In genomic region chr10:119074887-119075286, GRCm38 (mm10) we compare ENCODE assay signal across 19 mouse cellular contexts.
DNase-seq lines count a peak whose midpoint lies in the region; ATAC-seq and TF ChIP-seq lines count a peak whose summit lies in the region.
"Had no signal": no experiment of that assay in that cellular context is flagged by ENCODE, and none has a peak within 500 bp of the region (broad histone marks: within the 10 kb centered on the region; RNA-seq: fewer than 3 reads in every experiment).

No protein-coding gene starts in this region.

- no peak for ATAC-seq in kidney, postnatal 0 days (replicated peaks; ENCODE audit: low FRiP score, low read depth)
- ATAC-seq in kidney, embryonic 14.5 days (ENCODE audit: low FRiP score, low TSS enrichment), result no peak
- no peak for ATAC-seq in intestine, embryonic 14.5 days (replicated peaks; ENCODE audit: low FRiP score, low TSS enrichment, low read depth)
- ATAC-seq in neural tube, embryonic 12.5 days (ENCODE audit: low FRiP score, low read depth), result no peak
- ATAC-seq in hindbrain, embryonic 13.5 days (ENCODE audit: low FRiP score), result no peak
- ATAC-seq: forebrain, postnatal 0 days; midbrain, embryonic 16.5 days; Patski had no signal

- H3K4me2 ChIP-seq in kidney, postnatal 0 days (ENCODE audit: low read length), result 0 out of 2 replicates have a peak overlapping the region, but pooled peaks have one; percentile 23
- no peak overlapping the region for H3K4me2 ChIP-seq in kidney, embryonic 14.5 days (replicated peaks; ENCODE audit: low read depth, low read length)
- peak overlapping the region; percentile 31 for H3K4me2 ChIP-seq in intestine, embryonic 14.5 days (ENCODE audit: low read length)
- H3K4me2 ChIP-seq in neural tube, embryonic 12.5 days (replicated peaks), result 0 out of 2 replicates have a peak overlapping the region, but pooled peaks have one; percentile 6
- H3K4me2 ChIP-seq in hindbrain, embryonic 13.5 days, result no peak overlapping the region
- H3K4me2 ChIP-seq: liver, embryonic 15.5 days had no signal

- 51% methylated on average over 15 of the region's 15 CpGs for whole genome bisulfite sequencing in kidney, postnatal 0 days
- WGBS in kidney, embryonic 14.5 days, result 61% methylated on average over 15 of the region's 15 CpGs
- WGBS in intestine, embryonic 14.5 days, result 46% methylated on average over 15 of the region's 15 CpGs
- WGBS in neural tube, embryonic 12.5 days, result 80% methylated on average over 15 of the region's 15 CpGs
- 83% methylated on average over 15 of the region's 15 CpGs for whole genome bisulfite sequencing in hindbrain, embryonic 13.5 days

- no peak overlapping the region for H3K9ac ChIP-seq in kidney, postnatal 0 days (ENCODE audit: low read depth, low read length)
- no peak overlapping the region for H3K9ac ChIP-seq in kidney, embryonic 14.5 days (ENCODE audit: low read depth, low read length)
- no peak overlapping the region for H3K9ac ChIP-seq in intestine, embryonic 14.5 days (ENCODE audit: low read length)
- H3K9ac ChIP-seq in neural tube, embryonic 12.5 days, result no peak overlapping the region
- H3K9ac ChIP-seq in hindbrain, embryonic 13.5 days, result no peak overlapping the region
- H3K9ac ChIP-seq: forebrain, postnatal 0 days; liver, embryonic 15.5 days had no signal

- peaks cover 12% of the 10 kb centered on the region; the same call in 1 of the 2 replicates for H3K4me1 ChIP-seq in kidney, postnatal 0 days (replicated peaks; ENCODE audit: insufficient read depth, low read length)
- peaks cover 16% of the 10 kb centered on the region for H3K4me1 ChIP-seq in kidney, embryonic 14.5 days (ENCODE audit: control insufficient read depth, insufficient read depth, low read length)
- peaks cover 18% of the 10 kb centered on the region for H3K4me1 ChIP-seq in intestine, embryonic 14.5 days (replicated peaks; ENCODE audit: control insufficient read depth, insufficient read depth, low read length)
- peaks cover 7% of the 10 kb centered on the region; the same call in 1 of the 2 replicates for H3K4me1 ChIP-seq in neural tube, embryonic 12.5 days
- H3K4me1 ChIP-seq in hindbrain, embryonic 13.5 days (replicated peaks), result peaks cover 13% of the 10 kb centered on the region

- no peak for TF ChIP-seq CTCF in kidney, postnatal 0 days (IDR thresholded peaks at IDR 0.05; ENCODE audit: low read depth)

- no peaks in the 10 kb centered on the region for H3K9me3 ChIP-seq in kidney, postnatal 0 days (replicated peaks; ENCODE audit: low read length)
- no peaks in the 10 kb centered on the region for H3K9me3 ChIP-seq in kidney, embryonic 14.5 days (ENCODE audit: control insufficient read depth, low read length)
- no peaks in the 10 kb centered on the region for H3K9me3 ChIP-seq in intestine, embryonic 14.5 days (ENCODE audit: control insufficient read depth, low read length)
- H3K9me3 ChIP-seq in neural tube, embryonic 12.5 days, result no peaks in the 10 kb centered on the region
- H3K9me3 ChIP-seq in hindbrain, embryonic 13.5 days, result no peaks in the 10 kb centered on the region
- H3K9me3 ChIP-seq: liver, embryonic 15.5 days had no signal

- no peaks in the 10 kb centered on the region for H3K36me3 ChIP-seq in kidney, postnatal 0 days (ENCODE audit: insufficient read depth, low read length)
- no peaks in the 10 kb centered on the region for H3K36me3 ChIP-seq in kidney, embryonic 14.5 days (ENCODE audit: control insufficient read depth, insufficient read depth, low read length)
- H3K36me3 ChIP-seq in intestine, embryonic 14.5 days (ENCODE audit: control insufficient read depth, insufficient read depth, low read length), result no peaks in the 10 kb centered on the region
- H3K36me3 ChIP-seq in neural tube, embryonic 12.5 days, result no peaks in the 10 kb centered on the region
- no peaks in the 10 kb centered on the region for H3K36me3 ChIP-seq in hindbrain, embryonic 13.5 days
- H3K36me3 ChIP-seq: liver, embryonic 15.5 days had no signal

- DNase-seq in embryo, embryonic 10 days (ENCODE audit: low spot score), result peak; percentile 30
- DNase-seq in embryo, embryonic 11 days, result no peak
- DNase-seq in kidney, postnatal 0 days (ENCODE audit: low spot score), result no peak
- no peak for DNase-seq in intestine, embryonic 14.5 days (ENCODE audit: low spot score)
- no peak for DNase-seq in adrenal gland, postnatal 4 days (ENCODE audit: low spot score in 2 of 2)
- DNase-seq: cerebellum, adult 8-10 months; forebrain, postnatal 0 days; gastrocnemius, postnatal 25 days; kidney, postnatal 25 days; thymus, adult 2 months had no signal

- H3K27ac ChIP-seq in kidney, postnatal 0 days, result no peak overlapping the region
- no peak overlapping the region for H3K27ac ChIP-seq in kidney, embryonic 14.5 days (ENCODE audit: low read depth, low read length)
- H3K27ac ChIP-seq in intestine, embryonic 14.5 days (ENCODE audit: low read depth), result no peak overlapping the region
- no peak overlapping the region for H3K27ac ChIP-seq in neural tube, embryonic 12.5 days
- no peak overlapping the region for H3K27ac ChIP-seq in hindbrain, embryonic 13.5 days
- H3K27ac ChIP-seq: liver, embryonic 15.5 days; macrophage had no signal

- H3K27me3 ChIP-seq in kidney, postnatal 0 days (ENCODE audit: insufficient read depth, low read length), result no peaks in the 10 kb centered on the region
- no peaks in the 10 kb centered on the region for H3K27me3 ChIP-seq in kidney, embryonic 14.5 days (ENCODE audit: control insufficient read depth, insufficient read depth, low read length)
- H3K27me3 ChIP-seq in intestine, embryonic 14.5 days (replicated peaks; ENCODE audit: control insufficient read depth, insufficient read depth, low read length), result no peaks in the 10 kb centered on the region
- no peaks in the 10 kb centered on the region for H3K27me3 ChIP-seq in neural tube, embryonic 12.5 days (replicated peaks)
- no peaks in the 10 kb centered on the region for H3K27me3 ChIP-seq in hindbrain, embryonic 13.5 days
- H3K27me3 ChIP-seq: CH12.LX; liver, embryonic 15.5 days; Patski had no signal

- no peak overlapping the region for H3K4me3 ChIP-seq in kidney, postnatal 0 days (replicated peaks; ENCODE audit: low read depth, low read length)
- H3K4me3 ChIP-seq in kidney, embryonic 14.5 days (ENCODE audit: low read length), result no peak overlapping the region
- no peak overlapping the region for H3K4me3 ChIP-seq in intestine, embryonic 14.5 days (ENCODE audit: low read depth, low read length)
- no peak overlapping the region for H3K4me3 ChIP-seq in neural tube, embryonic 12.5 days
- H3K4me3 ChIP-seq in hindbrain, embryonic 13.5 days, result no peak overlapping the region
- H3K4me3 ChIP-seq: erythroblast, embryonic 14.5 days; liver, embryonic 15.5 days had no signal

Comparison
In these comparisons a context has a peak if more than half of its experiments do, and no peak if none do; other contexts are left out.
1. H3K4me2 ChIP-seq: peak in kidney, postnatal 0 days (single experiment), intestine, embryonic 14.5 days (single experiment) and neural tube, embryonic 12.5 days (single experiment); none in kidney, embryonic 14.5 days (single experiment) and hindbrain, embryonic 13.5 days (single experiment).